Mouse (Mus musculus) intestine, embryonic 15.5 days (tissue): ENCODE data around the gene Nrip2. TPM values are rescaled to one million over a fixed set of nuclear protein-coding genes. Genes with fewer than 3 reads are reported as not detected.
A peak's percentile ranks its signal among the peaks of the same experiment; 100 is the strongest.

Experiments used
- ATAC-seq: fragments of 200-750 bp; cut with Nextera tagmentation; 2 replicates; pipeline ENCODE4 v1.8.0; 2017; ENCODE audit warnings: moderate TSS enrichment, moderate library complexity
- H3K27ac ChIP-seq: fragments of 300-500 bp; sonication (generic); 2 replicates; pipeline ENCODE4 v1.5.1; 2015; ENCODE audit warnings: mild to moderate bottlenecking, inconsistent platforms
- H3K27me3 ChIP-seq: fragments of 300-500 bp; sonication (generic); replicated peaks from 2 replicates; pipeline ENCODE4 v1.6.1; 2015; ENCODE audit warnings: inconsistent platforms
- H3K36me3 ChIP-seq: fragments of 300-500 bp; sonication (generic); 2 replicates; pipeline ENCODE4 v1.6.1; 2015; ENCODE audit warnings: inconsistent platforms
- H3K4me1 ChIP-seq: fragments of 300-500 bp; sonication (generic); replicated peaks from 2 replicates; pipeline ENCODE4 v1.6.1; 2015; ENCODE audit warnings: inconsistent platforms
- H3K4me2 ChIP-seq: fragments of 300-500 bp; sonication (generic); replicated peaks from 2 replicates; pipeline ENCODE4 v1.6.1; 2015; ENCODE audit warnings: mild to moderate bottlenecking, inconsistent platforms
- H3K4me3 ChIP-seq: fragments of 300-500 bp; sonication (generic); replicated peaks from 2 replicates; pipeline ENCODE4 v1.5.1; 2015; ENCODE audit warnings: inconsistent platforms
- H3K9ac ChIP-seq: fragments of 300-500 bp; sonication (generic); 2 replicates; pipeline ENCODE4 v1.6.1; 2015; ENCODE audit warnings: inconsistent platforms
- H3K9me3 ChIP-seq: fragments of 300-500 bp; sonication (generic); 2 replicates; pipeline ENCODE4 v1.6.1; 2016; ENCODE audit warnings: inconsistent platforms
- WGBS: fragments of 180-500 bp; shearing (Covaris S2); methylation state at CpG from one replicate; pipeline ENCODE4 v1.1.7; 2015; 5-methylcytosine and 5-hydroxymethylcytosine counted together
- polyA plus RNA-seq: library from polyadenylated mRNA; unstranded; fragments of >200 nt; fragmentation: Nextera tagmentation; extraction: Ambion mirVana; gene quantifications from 2 replicates; pipeline ENCODE4 v1.2.1, GENCODE M21; 2015

Gene Nrip2
- polyA plus RNA-seq, 1 experiment from 2014 or later, result 4.9 TPM

DNA sequence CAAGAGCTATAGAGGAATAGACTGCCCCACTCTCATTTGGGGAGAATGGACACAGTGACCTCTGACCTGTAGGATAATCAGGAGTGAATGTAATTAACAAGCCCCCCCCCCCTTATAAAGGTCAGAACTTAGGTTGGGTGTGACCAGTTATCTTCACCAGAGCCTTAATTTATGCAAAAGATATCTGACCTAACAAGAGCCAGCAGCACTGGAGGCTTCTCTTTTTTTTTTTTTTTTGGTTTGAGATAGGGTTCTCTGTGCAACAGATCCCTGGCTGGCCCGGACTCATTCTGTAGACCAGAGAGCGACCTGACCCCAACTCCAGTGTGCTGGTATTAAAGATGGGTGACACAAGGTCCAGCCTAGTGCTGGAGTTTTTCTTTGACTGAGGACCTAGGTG lies 30.2 kb downstream of the Nrip2 start:
- H3K27ac ChIP-seq, result no peak overlapping the region
- H3K27me3 ChIP-seq, result no peaks in the 10 kb centered on the region
- H3K4me3 ChIP-seq, result no peak overlapping the region
- no peak overlapping the region for H3K9ac ChIP-seq
- H3K4me2 ChIP-seq, result no peak overlapping the region
- no peaks in the 10 kb centered on the region for H3K4me1 ChIP-seq
- H3K36me3 ChIP-seq, result peaks cover 50% of the 10 kb centered on the region
- ATAC-seq, result no peak
- H3K9me3 ChIP-seq, result no peaks in the 10 kb centered on the region
- 93% methylated on average over 2 of the region's 2 CpGs for WGBS

GRCm38 (mm10) chr6:128429826-128430225 lies 30.7 kb downstream of the Nrip2 start:
- peaks cover 55% of the 10 kb centered on the region for H3K36me3 ChIP-seq

DNA sequence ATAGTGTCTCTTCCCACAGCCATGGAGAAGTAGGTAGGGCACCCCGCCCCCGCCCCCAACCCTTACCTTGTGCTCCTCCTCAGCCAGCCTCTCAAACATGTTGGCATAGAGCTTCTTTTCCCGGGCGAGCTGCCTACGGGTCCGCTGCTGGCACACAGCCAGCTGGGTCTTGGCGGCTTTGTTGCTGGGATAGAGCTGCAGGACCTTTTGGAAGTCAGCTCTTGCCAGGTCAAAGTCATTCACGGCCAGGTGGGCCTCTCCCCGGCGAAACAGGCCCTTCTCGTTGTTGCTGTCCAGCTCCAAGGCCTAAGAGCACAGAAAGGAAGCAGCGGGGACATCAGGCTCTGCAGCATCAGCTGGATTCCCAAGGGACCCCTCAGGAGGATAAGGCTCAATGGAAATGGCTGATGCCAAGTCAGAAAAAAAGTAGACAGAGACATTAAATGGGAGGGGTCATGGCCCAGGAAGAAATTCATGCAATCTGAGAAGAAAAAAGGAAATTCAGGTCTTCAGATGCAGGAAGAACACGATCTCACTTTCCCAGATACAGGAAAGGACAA lies 33.3 kb downstream of the Nrip2 start:
- H3K9ac ChIP-seq, result no peak overlapping the region
- no peak for ATAC-seq
- peaks cover 14% of the 10 kb centered on the region; the same call in 1 of the 2 replicates for H3K4me1 ChIP-seq
- no peak overlapping the region for H3K4me2 ChIP-seq
- H3K4me3 ChIP-seq, result no peak overlapping the region
- H3K36me3 ChIP-seq, result peaks cover 70% of the 10 kb centered on the region
- no peak overlapping the region for H3K27ac ChIP-seq
- no peaks in the 10 kb centered on the region for H3K9me3 ChIP-seq
- WGBS, result 89% methylated on average over 13 of the region's 13 CpGs
- no peaks in the 10 kb centered on the region for H3K27me3 ChIP-seq

More at GRCm38 (mm10) chr6:128429826-128430225, 30.7 kb downstream of the Nrip2 start:
- no peak overlapping the region for H3K4me3 ChIP-seq
- 84% methylated on average over 6 of the region's 6 CpGs for WGBS
- no peaks in the 10 kb centered on the region for H3K4me1 ChIP-seq
- no peak overlapping the region for H3K4me2 ChIP-seq
- no peak overlapping the region for H3K27ac ChIP-seq
- no peaks in the 10 kb centered on the region for H3K27me3 ChIP-seq
- ATAC-seq, result peak; percentile 16; the same call in 1 of the 2 replicates
- H3K9ac ChIP-seq, result no peak overlapping the region
- no peaks in the 10 kb centered on the region for H3K9me3 ChIP-seq

DNA sequence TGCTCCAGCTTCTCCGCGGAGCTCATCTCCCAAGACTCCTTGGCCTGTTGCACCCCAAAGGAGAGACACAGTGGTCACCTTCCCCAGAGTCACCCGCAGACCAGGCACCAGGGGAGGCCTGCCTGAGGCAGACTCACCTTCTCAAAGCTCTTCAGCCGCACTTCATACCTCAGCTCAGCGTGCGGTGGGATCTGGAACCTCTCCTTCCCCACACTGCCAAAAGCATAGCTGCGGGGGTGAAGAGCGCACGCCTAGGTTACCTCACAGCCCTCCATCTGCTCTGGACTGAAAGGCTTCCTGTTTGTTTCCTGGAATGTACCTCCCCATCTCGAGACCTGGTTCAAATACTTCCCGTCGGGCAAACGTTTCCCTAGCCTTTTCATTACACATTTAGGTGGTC lies 34.5 kb downstream of the Nrip2 start:
- no peak overlapping the region for H3K9ac ChIP-seq
- H3K36me3 ChIP-seq, result peaks cover 70% of the 10 kb centered on the region
- peaks cover 14% of the 10 kb centered on the region; the same call in 1 of the 2 replicates for H3K4me1 ChIP-seq
- H3K27ac ChIP-seq, result no peak overlapping the region
- no peak overlapping the region for H3K4me2 ChIP-seq
- 88% methylated on average over 13 of the region's 13 CpGs for WGBS
- H3K4me3 ChIP-seq, result no peak overlapping the region
- H3K27me3 ChIP-seq, result no peaks in the 10 kb centered on the region
- no peaks in the 10 kb centered on the region for H3K9me3 ChIP-seq
- no peak for ATAC-seq

- 76% methylated on average over 5 of the region's 5 CpGs for WGBS
- H3K27me3 ChIP-seq, result no peaks in the 10 kb centered on the region
- peaks cover 53% of the 10 kb centered on the region for H3K36me3 ChIP-seq
- H3K4me1 ChIP-seq, result peaks cover 18% of the 10 kb centered on the region
- H3K27ac ChIP-seq, result no peak overlapping the region
- no peak overlapping the region for H3K4me3 ChIP-seq
- H3K4me2 ChIP-seq, result no peak overlapping the region
- H3K9me3 ChIP-seq, result no peaks in the 10 kb centered on the region
- ATAC-seq, result no peak
- no peak overlapping the region for H3K9ac ChIP-seq
These were observed 36.4 kb downstream of the Nrip2 start for GRCm38 (mm10) chr6:128435474-128435873.

DNA sequence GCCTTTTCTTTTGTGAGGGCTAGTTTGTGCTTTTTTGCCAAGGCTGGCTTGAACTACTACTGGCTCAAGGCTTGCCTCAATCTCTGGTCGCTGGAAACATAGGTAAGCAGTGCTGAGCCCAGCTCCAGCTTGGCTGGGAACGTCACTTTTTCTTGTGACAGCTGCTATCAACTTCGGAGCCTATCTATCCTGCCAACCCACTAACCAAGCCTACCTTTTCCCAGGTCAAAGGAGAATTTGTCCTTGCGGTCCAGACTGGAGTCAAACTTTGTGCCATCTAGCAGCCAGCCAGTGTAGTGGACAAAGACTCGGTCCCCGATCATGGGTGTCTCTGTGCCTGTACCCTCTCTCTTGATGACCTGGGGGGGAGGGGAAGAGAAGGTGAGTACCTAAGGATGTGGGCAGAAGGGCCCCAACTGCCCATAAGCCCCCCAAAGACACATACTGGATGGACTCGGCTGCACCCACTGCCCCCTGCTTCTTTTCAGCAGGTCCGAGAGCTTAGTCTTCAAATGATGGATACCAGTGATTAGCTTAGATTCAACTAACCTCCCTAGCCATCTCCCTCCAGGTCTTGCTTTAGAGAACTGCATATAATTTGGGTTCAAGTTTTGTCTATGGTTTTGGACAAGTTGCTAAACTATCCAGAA lies 37.4 kb downstream of the Nrip2 start:
- Histone ChIP-seq H3K4me2 (peak overlapping the region; percentile 76), H3K36me3 (peaks cover 46% of the 10 kb centered on the region), H3K9ac (0 out of 2 replicates have a peak overlapping the region, but pooled peaks have one; percentile 0), H3K27ac (no peak overlapping the region), H3K4me3 (peak overlapping the region; percentile 95), H3K27me3 (no peaks in the 10 kb centered on the region), H3K4me1 (peaks cover 18% of the 10 kb centered on the region), H3K9me3 (no peaks in the 10 kb centered on the region)
- no peak for ATAC-seq
- WGBS, result 77% methylated on average over 8 of the region's 8 CpGs

DNA sequence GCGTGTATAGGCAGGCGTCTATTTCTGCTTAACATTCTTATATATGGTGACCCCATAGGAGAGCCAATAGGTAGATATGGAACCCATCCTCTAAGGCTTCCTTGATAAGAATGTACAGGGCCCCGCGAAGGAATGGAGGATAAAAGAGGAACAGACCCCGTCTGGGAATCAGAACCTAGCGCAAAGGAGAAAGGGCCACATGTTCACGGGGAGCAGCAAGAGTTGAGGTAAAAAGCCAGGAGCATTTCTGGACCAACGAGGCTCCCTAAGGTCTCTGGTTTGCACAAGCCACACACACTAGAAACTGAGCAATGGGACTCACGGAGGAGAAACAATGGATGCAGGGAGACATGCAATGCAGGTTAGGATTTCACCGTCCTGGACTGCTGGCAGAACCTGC lies 38.2 kb downstream of the Nrip2 start:
- Histone ChIP-seq H3K4me3 (peak overlapping the region; percentile 95), H3K4me1 (peaks cover 18% of the 10 kb centered on the region), H3K27ac (peak overlapping the region; percentile 97), H3K4me2 (peak overlapping the region; percentile 76), H3K36me3 (peaks cover 38% of the 10 kb centered on the region), H3K9ac (peak overlapping the region; percentile 96), H3K27me3 (no peaks in the 10 kb centered on the region), H3K9me3 (no peaks in the 10 kb centered on the region)
- 2% methylated on average over 10 of the region's 10 CpGs for WGBS
- no peak for ATAC-seq

DNA sequence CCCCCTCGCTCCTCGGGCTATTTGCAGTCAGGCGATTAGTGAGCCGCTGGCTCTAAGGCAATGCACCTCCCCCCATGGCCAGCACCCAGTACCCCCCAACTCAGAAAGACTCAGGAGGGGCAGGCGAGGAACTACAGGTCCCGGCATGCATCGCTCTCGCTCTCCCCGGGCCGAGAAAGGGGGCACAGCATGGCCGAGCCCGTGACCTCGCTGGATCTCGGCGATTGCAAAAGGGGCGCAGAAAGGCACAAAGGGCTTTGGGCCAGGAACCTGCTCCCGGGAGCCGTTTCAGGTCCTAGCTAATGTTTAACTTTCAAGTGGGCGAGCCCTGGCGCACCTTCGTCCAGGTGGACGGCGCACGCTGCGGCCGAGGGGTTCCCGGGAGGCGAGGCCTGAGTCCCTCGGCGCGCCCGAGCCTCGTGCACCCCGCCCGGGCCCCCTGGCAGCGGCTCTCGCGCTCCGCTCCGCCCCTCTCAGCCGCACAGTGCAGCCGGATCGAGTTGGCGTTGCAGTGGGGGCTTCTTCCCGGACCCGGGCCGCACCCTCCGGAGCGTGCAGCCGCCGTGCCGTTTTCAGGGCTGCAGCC lies 38.7 kb downstream of the Nrip2 start:
- Histone ChIP-seq H3K27me3 (no peaks in the 10 kb centered on the region), H3K4me1 (peaks cover 18% of the 10 kb centered on the region), H3K36me3 (peaks cover 33% of the 10 kb centered on the region), H3K9ac (peak overlapping the region; percentile 96), H3K4me2 (peak overlapping the region; percentile 76), H3K27ac (peak overlapping the region; percentile 97), H3K9me3 (no peaks in the 10 kb centered on the region), H3K4me3 (peak overlapping the region; percentile 95)
- peak; percentile 88 for ATAC-seq
- under 1% methylated on average over 51 of the region's 52 CpGs for WGBS

GRCm38 (mm10) chr6:128438317-128438870 lies 39.3 kb downstream of the Nrip2 start, which contains the start of gene Fkbp4:
Gene Fkbp4 (minus strand): TSS chr6:128438677.
- Histone ChIP-seq H3K36me3 (peaks cover 27% of the 10 kb centered on the region), H3K9ac (peak within 1 kb of the TSS; percentile 96), H3K4me3 (peak within 1 kb of the TSS; percentile 95), H3K27ac (peak within 1 kb of the TSS; percentile 97), H3K27me3 (no peaks in the 10 kb centered on the region), H3K4me1 (peaks cover 18% of the 10 kb centered on the region), H3K9me3 (no peaks in the 10 kb centered on the region), H3K4me2 (peak within 1 kb of the TSS; percentile 76)
- under 1% methylated on average over 67 of the region's 67 CpGs for WGBS
- ATAC-seq, result peak; percentile 95

- H3K4me2 ChIP-seq, result peak overlapping the region; percentile 76
- H3K4me3 ChIP-seq, result peak overlapping the region; percentile 95
- peak overlapping the region; percentile 97 for H3K27ac ChIP-seq
- H3K9me3 ChIP-seq, result no peaks in the 10 kb centered on the region
- peak; percentile 56 for ATAC-seq
- H3K4me1 ChIP-seq, result peaks cover 18% of the 10 kb centered on the region
- H3K9ac ChIP-seq, result peak overlapping the region; percentile 52
- peaks cover 24% of the 10 kb centered on the region for H3K36me3 ChIP-seq
- no peaks in the 10 kb centered on the region for H3K27me3 ChIP-seq
- WGBS, result 20% methylated on average over 18 of the region's 18 CpGs
These were observed 39.8 kb downstream of the Nrip2 start for GRCm38 (mm10) chr6:128438871-128439341.

DNA sequence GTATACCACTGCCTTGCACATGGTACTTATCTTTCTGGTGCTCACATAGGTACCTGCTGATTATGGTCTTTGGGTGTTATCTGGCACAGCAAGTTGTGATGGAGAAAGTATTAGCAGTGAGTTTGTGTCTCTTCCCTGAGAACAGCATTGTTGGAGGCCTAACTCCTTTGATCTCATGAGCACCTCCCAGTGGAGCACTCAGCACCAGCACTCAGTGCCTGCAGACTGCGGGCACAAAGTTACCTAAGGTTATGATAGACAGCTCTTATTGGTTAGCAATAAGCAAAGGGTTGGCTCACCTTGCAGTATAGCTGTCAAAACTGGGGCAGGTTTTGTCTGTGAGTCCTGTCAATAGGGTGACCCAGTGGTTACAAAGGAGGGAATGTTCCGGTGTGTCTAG lies 41.1 kb downstream of the Nrip2 start:
- Histone ChIP-seq H3K4me3 (no peak overlapping the region), H3K27me3 (no peaks in the 10 kb centered on the region), H3K9ac (no peak overlapping the region), H3K27ac (no peak overlapping the region), H3K4me1 (peaks cover 17% of the 10 kb centered on the region), H3K36me3 (peaks cover 11% of the 10 kb centered on the region), H3K9me3 (no peaks in the 10 kb centered on the region), H3K4me2 (no peak overlapping the region)
- 81% methylated on average over 2 of the region's 2 CpGs for WGBS
- ATAC-seq, result no peak
